Mouse (Mus musculus): ENCODE data around the gene Olig1. TPM values are rescaled to one million over a fixed set of nuclear protein-coding genes. Genes with fewer than 3 reads are reported as not detected.

Olig1 gene
- polyA plus RNA-seq, 1 experiment from 2014 or later = 0.14 TPM

GRCm38 (mm10) chr16:91292080-91292479 lies 22.5 kb downstream of the Olig1 start:
- H3K4me3 ChIP-seq (replicated peaks; ENCODE audit: low read depth, low read length) = no peak overlapping the region
- ATAC-seq (replicated peaks; ENCODE audit: low FRiP score, low read depth) = no peak
- no peak for DNase-seq (ENCODE audit: low spot score)
- H3K4me1 ChIP-seq (replicated peaks; ENCODE audit: insufficient read depth, low read length) = no peaks in the 10 kb centered on the region
- TF ChIP-seq CTCF (IDR thresholded peaks at IDR 0.05; ENCODE audit: low read depth) = no peak
- H3K27me3 ChIP-seq (ENCODE audit: insufficient read depth, low read length) = no peaks in the 10 kb centered on the region
- H3K9me3 ChIP-seq (replicated peaks; ENCODE audit: low read length) = no peaks in the 10 kb centered on the region
- no peak overlapping the region for H3K27ac ChIP-seq
- no peak overlapping the region for H3K9ac ChIP-seq (ENCODE audit: low read depth, low read length)
- H3K36me3 ChIP-seq (ENCODE audit: insufficient read depth, low read length) = no peaks in the 10 kb centered on the region
- WGBS = 56% methylated on average over 7 of the region's 7 CpGs
- no peak overlapping the region for H3K4me2 ChIP-seq (ENCODE audit: low read length)

GRCm38 (mm10) chr16:91292719-91293333 lies 23.3 kb downstream of the Olig1 start:
- ATAC-seq (replicated peaks; ENCODE audit: low FRiP score, low read depth) (no peak), DNase-seq (ENCODE audit: low spot score) (no peak)
- no peak overlapping the region for H3K27ac ChIP-seq
- H3K4me1 ChIP-seq (replicated peaks; ENCODE audit: insufficient read depth, low read length) = no peaks in the 10 kb centered on the region
- H3K36me3 ChIP-seq (ENCODE audit: insufficient read depth, low read length) = no peaks in the 10 kb centered on the region
- 79% methylated on average over 11 of the region's 11 CpGs for whole genome bisulfite sequencing
- no peak overlapping the region for H3K4me3 ChIP-seq (replicated peaks; ENCODE audit: low read depth, low read length)
- no peak overlapping the region for H3K4me2 ChIP-seq (ENCODE audit: low read length)
- no peaks in the 10 kb centered on the region for H3K9me3 ChIP-seq (replicated peaks; ENCODE audit: low read length)
- no peak overlapping the region for H3K9ac ChIP-seq (ENCODE audit: low read depth, low read length)
- no peaks in the 10 kb centered on the region for H3K27me3 ChIP-seq (ENCODE audit: insufficient read depth, low read length)
- TF ChIP-seq CTCF (IDR thresholded peaks at IDR 0.05; ENCODE audit: low read depth) = no peak

GRCm38 (mm10) chr16:91297726-91298125 lies 28.2 kb downstream of the Olig1 start:
- Histone ChIP-seq H3K27ac (no peak overlapping the region), H3K27me3 (ENCODE audit: insufficient read depth, low read length) (peaks cover 19% of the 10 kb centered on the region; the same call in 1 of the 2 replicates), H3K9me3 (replicated peaks; ENCODE audit: low read length) (no peaks in the 10 kb centered on the region), H3K36me3 (ENCODE audit: insufficient read depth, low read length) (no peaks in the 10 kb centered on the region), H3K4me3 (replicated peaks; ENCODE audit: low read depth, low read length) (no peak overlapping the region), H3K4me2 (ENCODE audit: low read length) (no peak overlapping the region), H3K9ac (ENCODE audit: low read depth, low read length) (no peak overlapping the region), H3K4me1 (replicated peaks; ENCODE audit: insufficient read depth, low read length) (no peaks in the 10 kb centered on the region)
- no peak for TF ChIP-seq CTCF (IDR thresholded peaks at IDR 0.05; ENCODE audit: low read depth)
- ATAC-seq (replicated peaks; ENCODE audit: low FRiP score, low read depth) = 0 out of 2 replicates have a peak, but pooled peaks have one; percentile 21
- WGBS = 6% methylated on average over 4 of the region's 4 CpGs
- peak; percentile 47 for DNase-seq (ENCODE audit: low spot score)

DNA sequence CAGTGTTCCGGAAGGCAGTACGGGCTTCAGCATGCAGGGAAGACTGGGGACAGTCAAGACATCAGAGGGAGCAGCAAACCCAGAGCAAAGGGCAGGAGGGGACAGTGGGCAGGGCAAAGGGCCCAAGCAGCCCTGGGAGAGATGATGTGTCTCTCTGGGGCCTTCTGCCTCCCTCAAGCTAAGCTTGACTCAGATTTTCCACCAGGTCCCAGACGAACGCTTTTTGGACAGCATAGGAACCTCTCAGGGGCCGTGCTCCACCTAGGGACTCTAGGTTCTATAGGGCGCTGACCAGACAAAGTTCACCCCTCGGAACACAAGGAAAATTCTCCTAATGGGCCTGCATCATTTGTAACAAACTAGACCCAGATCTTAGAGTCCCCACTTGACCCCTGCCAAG lies 29.8 kb downstream of the Olig1 start:
- Histone ChIP-seq H3K36me3 (ENCODE audit: insufficient read depth, low read length) (no peaks in the 10 kb centered on the region), H3K27me3 (ENCODE audit: insufficient read depth, low read length) (peaks cover 21% of the 10 kb centered on the region), H3K9ac (ENCODE audit: low read depth, low read length) (no peak overlapping the region), H3K4me2 (ENCODE audit: low read length) (no peak overlapping the region), H3K27ac (no peak overlapping the region), H3K4me1 (replicated peaks; ENCODE audit: insufficient read depth, low read length) (no peaks in the 10 kb centered on the region), H3K9me3 (replicated peaks; ENCODE audit: low read length) (no peaks in the 10 kb centered on the region), H3K4me3 (replicated peaks; ENCODE audit: low read depth, low read length) (no peak overlapping the region)
- TF ChIP-seq CTCF (IDR thresholded peaks at IDR 0.05; ENCODE audit: low read depth) = no peak
- DNase-seq (ENCODE audit: low spot score) (no peak), ATAC-seq (replicated peaks; ENCODE audit: low FRiP score, low read depth) (no peak)
- WGBS = 90% methylated on average over 7 of the region's 7 CpGs

GRCm38 (mm10) chr16:91300641-91301441 lies 31.3 kb downstream of the Olig1 start:
- Histone ChIP-seq H3K27me3 (ENCODE audit: insufficient read depth, low read length) (peaks cover 24% of the 10 kb centered on the region), H3K36me3 (ENCODE audit: insufficient read depth, low read length) (no peaks in the 10 kb centered on the region), H3K4me3 (replicated peaks; ENCODE audit: low read depth, low read length) (no peak overlapping the region), H3K27ac (no peak overlapping the region), H3K9me3 (replicated peaks; ENCODE audit: low read length) (no peaks in the 10 kb centered on the region), H3K4me1 (replicated peaks; ENCODE audit: insufficient read depth, low read length) (no peaks in the 10 kb centered on the region), H3K9ac (ENCODE audit: low read depth, low read length) (no peak overlapping the region), H3K4me2 (ENCODE audit: low read length) (no peak overlapping the region)
- no peak for DNase-seq (ENCODE audit: low spot score)
- 47% methylated on average over 16 of the region's 16 CpGs for WGBS
- no peak for ATAC-seq (replicated peaks; ENCODE audit: low FRiP score, low read depth)
- no peak for TF ChIP-seq CTCF (IDR thresholded peaks at IDR 0.05; ENCODE audit: low read depth)

DNA sequence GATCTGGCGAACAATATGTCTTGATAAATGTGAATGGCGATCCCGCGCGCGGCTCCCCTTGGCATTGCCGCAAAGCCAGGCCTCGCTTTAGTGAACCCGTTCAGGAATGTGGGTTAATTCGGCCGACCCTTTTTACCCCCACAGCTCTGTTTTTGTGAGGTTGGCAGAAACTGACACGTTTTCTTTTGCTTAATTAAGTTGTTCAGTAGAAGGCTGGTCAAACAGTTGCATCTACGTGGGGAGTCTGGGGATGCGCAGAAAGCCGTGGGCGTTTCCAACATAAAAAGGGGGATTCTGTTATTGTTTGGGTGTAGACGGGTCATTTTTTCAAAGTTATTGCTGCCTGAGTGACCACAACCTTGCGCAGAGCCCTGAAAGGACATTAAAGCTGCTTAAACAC lies 31.9 kb downstream of the Olig1 start:
- no peaks in the 10 kb centered on the region for H3K4me1 ChIP-seq (replicated peaks; ENCODE audit: insufficient read depth, low read length)
- ATAC-seq (replicated peaks; ENCODE audit: low FRiP score, low read depth) (no peak), DNase-seq (ENCODE audit: low spot score) (no peak)
- peaks cover 24% of the 10 kb centered on the region for H3K27me3 ChIP-seq (ENCODE audit: insufficient read depth, low read length)
- H3K27ac ChIP-seq = no peak overlapping the region
- no peak for TF ChIP-seq CTCF (IDR thresholded peaks at IDR 0.05; ENCODE audit: low read depth)
- no peak overlapping the region for H3K4me3 ChIP-seq (replicated peaks; ENCODE audit: low read depth, low read length)
- 39% methylated on average over 18 of the region's 18 CpGs for WGBS
- no peak overlapping the region for H3K4me2 ChIP-seq (ENCODE audit: low read length)
- H3K9ac ChIP-seq (ENCODE audit: low read depth, low read length) = no peak overlapping the region
- H3K9me3 ChIP-seq (replicated peaks; ENCODE audit: low read length) = no peaks in the 10 kb centered on the region
- no peaks in the 10 kb centered on the region for H3K36me3 ChIP-seq (ENCODE audit: insufficient read depth, low read length)
